Mouse (Mus musculus) kidney, adult 2 months (tissue): Measurements from ENCODE around the gene Tuba4a.

Experiments used
- CTCF ChIP-seq: fragments of 200-500 bp; conservative IDR thresholded peaks from 2 replicates; pipeline ENCODE4 v1.5.1; 2011; ENCODE audit warnings: low read depth, mild to moderate bottlenecking, control low read depth, low read length, moderate library complexity, mixed read lengths; ENCODE audit not compliant: insufficient read depth, insufficient read length
- POLR2A ChIP-seq: fragments of 200-500 bp; IDR thresholded peaks from one replicate; pipeline ENCODE4 v1.6.1; 2011; ENCODE audit warnings: low read depth, low read length, control low read depth

- TF ChIP-seq POLR2A (no peak), CTCF (no peak)
These were observed 51.6 kb downstream of the Tuba4a start for GRCm38 (mm10) chr1:75168093-75168471.
